Comparison of ENCODE assay signal across 12 mouse cellular contexts in the genomic region with DNA sequence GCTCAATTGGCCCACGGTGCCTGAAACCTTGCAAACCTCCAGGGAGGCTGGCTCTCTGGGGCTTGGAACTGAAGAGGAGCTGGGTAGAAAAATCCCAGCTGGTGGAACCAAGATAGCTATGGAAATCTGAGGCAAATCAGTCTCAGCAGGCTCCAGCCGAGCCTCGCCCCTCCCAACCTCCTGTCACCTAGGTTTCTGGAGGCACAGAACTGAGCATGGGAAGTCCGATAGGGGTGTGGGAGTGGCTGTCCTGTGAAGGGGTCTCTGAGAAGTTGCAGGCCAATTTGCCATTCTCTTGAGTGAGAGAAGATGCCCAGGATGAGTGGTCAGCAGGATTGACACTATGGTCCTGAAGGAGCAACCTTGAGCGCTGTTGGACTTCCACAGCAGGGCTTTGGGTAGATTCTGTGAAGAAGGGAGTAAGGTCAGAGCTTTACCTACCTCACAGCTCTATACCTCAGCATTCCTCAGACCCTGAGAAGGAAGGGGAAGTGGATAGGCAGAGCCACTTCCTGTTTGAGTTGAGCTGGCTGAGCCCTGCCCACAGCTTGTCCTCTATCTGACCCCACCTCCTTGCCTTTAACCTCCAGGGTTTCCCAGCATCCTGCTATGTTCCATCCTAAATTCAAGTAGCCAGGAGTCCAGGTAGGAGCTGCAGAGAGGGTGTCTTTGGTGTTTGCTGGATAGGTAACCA. TPM values are rescaled to one million over a fixed set of nuclear protein-coding genes. Genes with fewer than 3 reads are reported as not detected.
DNase-seq lines count a peak whose midpoint lies in the region; ATAC-seq lines count a peak whose summit lies in the region.
"Had no signal": no experiment of that assay in that cellular context is flagged by ENCODE, and none has a peak within 500 bp of the region (broad histone marks: within the 10 kb centered on the region; RNA-seq: fewer than 3 reads in every experiment).

No protein-coding gene starts in this region.

- H3K27ac ChIP-seq in hindbrain, embryonic 16.5 days (ENCODE audit: low read depth, low read length): no peak overlapping the region
- H3K27ac ChIP-seq: liver, embryonic 15.5 days; midbrain, embryonic 12.5 days had no signal

- no peaks in the 10 kb centered on the region for H3K9me3 ChIP-seq in megakaryocyte, embryonic 14.5 days
- no peaks in the 10 kb centered on the region for H3K9me3 ChIP-seq in hindbrain, embryonic 16.5 days (ENCODE audit: control insufficient read depth, low read length)
- H3K9me3 ChIP-seq: heart, embryonic 12.5 days; liver, embryonic 15.5 days; midbrain, embryonic 12.5 days had no signal

- no peak overlapping the region for H3K9ac ChIP-seq in hindbrain, embryonic 16.5 days (ENCODE audit: low read depth, low read length)
- H3K9ac ChIP-seq: heart, embryonic 12.5 days; liver, embryonic 15.5 days; midbrain, embryonic 12.5 days had no signal

- H3K36me3 ChIP-seq in megakaryocyte, embryonic 14.5 days (replicated peaks; ENCODE audit: low read length): no peaks in the 10 kb centered on the region
- H3K36me3 ChIP-seq in hindbrain, embryonic 16.5 days (ENCODE audit: control insufficient read depth, insufficient read depth, low read length): no peaks in the 10 kb centered on the region
- H3K36me3 ChIP-seq: heart, embryonic 12.5 days; liver, embryonic 15.5 days; midbrain, embryonic 12.5 days had no signal

- WGBS in hindbrain, embryonic 16.5 days: 68% methylated on average over 5 of the region's 5 CpGs

- ATAC-seq in hindbrain, embryonic 16.5 days: no peak

- H3K4me1 ChIP-seq in megakaryocyte, embryonic 14.5 days: peaks cover 31% of the 10 kb centered on the region
- no peaks in the 10 kb centered on the region; the same call in 1 of the 2 replicates for H3K4me1 ChIP-seq in hindbrain, embryonic 16.5 days (ENCODE audit: control insufficient read depth, insufficient read depth, low read depth, low read length)

- peak; percentile 41 for DNase-seq in thymus, postnatal 14 days
- no peak for DNase-seq in thymus, adult 18-20 months
- peak; percentile 83 for DNase-seq in R1 (ENCODE audit: low read depth, low spot score)
- DNase-seq in embryo, embryonic 11 days: no peak
- no peak for DNase-seq in kidney, adult 9 months
- DNase-seq in gastrocnemius, postnatal 36 days: no peak

- H3K27me3 ChIP-seq in megakaryocyte, embryonic 14.5 days (replicated peaks): peaks cover 32% of the 10 kb centered on the region
- no peaks in the 10 kb centered on the region for H3K27me3 ChIP-seq in hindbrain, embryonic 16.5 days (replicated peaks; ENCODE audit: control insufficient read depth, insufficient read depth, low read length)
- H3K27me3 ChIP-seq: heart, embryonic 12.5 days; liver, embryonic 15.5 days had no signal

- no peak overlapping the region for H3K4me2 ChIP-seq in hindbrain, embryonic 16.5 days (ENCODE audit: low read length)
- H3K4me2 ChIP-seq: heart, embryonic 12.5 days; liver, embryonic 15.5 days; midbrain, embryonic 12.5 days had no signal

- peak overlapping the region; percentile 70 for H3K4me3 ChIP-seq in megakaryocyte, embryonic 14.5 days (replicated peaks)
- H3K4me3 ChIP-seq in hindbrain, embryonic 16.5 days (ENCODE audit: low read length): no peak overlapping the region
- H3K4me3 ChIP-seq: heart, embryonic 12.5 days; liver, embryonic 15.5 days; midbrain, embryonic 12.5 days had no signal

- intact Hi-C loops in gastrocnemius, postnatal 36 days (cut with DNase I): no loop called here

RNA-seq across cellular contexts. Expression of a gene that starts 8.2 kb away (rescaled TPM):
- polyA plus RNA-seq in megakaryocyte, embryonic 14.5 days (2012; ENCODE audit: insufficient read depth, low replicate concordance): not detected in 2 replicates
- not detected in 2 replicates for polyA plus RNA-seq in hindbrain, embryonic 16.5 days (2015; fragmentation: Nextera tagmentation; extraction: Ambion mirVana)
- not detected for total RNA-seq in gastrocnemius, postnatal 36 days (2021)
- total RNA-seq: left cerebral cortex, postnatal 36 days had no signal
- polyA plus RNA-seq: midbrain, embryonic 12.5 days had no signal

RNA-seq across cellular contexts. Expression of a gene that starts 41.4 kb away (rescaled TPM):
- polyA plus RNA-seq in megakaryocyte, embryonic 14.5 days (2012; ENCODE audit: insufficient read depth, low replicate concordance): 2.9 TPM in 1 of 2 replicates, not detected in the other
- 1.7 and 1.8 TPM in 2 replicates for polyA plus RNA-seq in hindbrain, embryonic 16.5 days (2015; fragmentation: Nextera tagmentation; extraction: Ambion mirVana)
- total RNA-seq in gastrocnemius, postnatal 36 days (2021): under 1 TPM in 1 of 2 experiments, not detected in 1; 0.48 TPM
- total RNA-seq: left cerebral cortex, postnatal 36 days had no signal

RNA-seq across cellular contexts. Expression of a gene that starts 42.4 kb away (rescaled TPM):
- 1.6 and 2.1 TPM in 2 replicates for polyA plus RNA-seq in megakaryocyte, embryonic 14.5 days (2012; ENCODE audit: insufficient read depth, low replicate concordance)
- 28.0 and 31.3 TPM in 2 replicates for polyA plus RNA-seq in hindbrain, embryonic 16.5 days (2015; fragmentation: Nextera tagmentation; extraction: Ambion mirVana)
- total RNA-seq in gastrocnemius, postnatal 36 days (2021): 1 to 10 TPM; 3.1 to 4.7 TPM

RNA-seq across cellular contexts. Expression of a gene that starts 53.8 kb away (rescaled TPM):
- polyA plus RNA-seq in megakaryocyte, embryonic 14.5 days (2012; ENCODE audit: insufficient read depth, low replicate concordance): 2.3 and 9.4 TPM in 2 replicates
- 0.64 TPM in 1 of 2 replicates, not detected in the other for polyA plus RNA-seq in hindbrain, embryonic 16.5 days (2015; fragmentation: Nextera tagmentation; extraction: Ambion mirVana)
- total RNA-seq in gastrocnemius, postnatal 36 days (2021): under 1 TPM; 0.59 to 0.94 TPM

Comparison
In these comparisons a context has a peak if more than half of its experiments do, and no peak if none do; other contexts are left out.
1. DNase-seq: peak in thymus, postnatal 14 days (single experiment) and R1 (single experiment); none in thymus, adult 18-20 months (0 of 2), embryo, embryonic 11 days (single experiment), kidney, adult 9 months (single experiment) and gastrocnemius, postnatal 36 days (0 of 2).